Mouse (Mus musculus) yolk sac, embryonic 10.5 days (tissue): Measurements from ENCODE around the gene Gm20388.

ENCODE experiments used
- DNase-seq: peaks from one replicate; pipeline ENCODE4 v3.0.0-alpha.2; 2017; ENCODE audit warnings: low spot score

The Gm20388 gene

DNA sequence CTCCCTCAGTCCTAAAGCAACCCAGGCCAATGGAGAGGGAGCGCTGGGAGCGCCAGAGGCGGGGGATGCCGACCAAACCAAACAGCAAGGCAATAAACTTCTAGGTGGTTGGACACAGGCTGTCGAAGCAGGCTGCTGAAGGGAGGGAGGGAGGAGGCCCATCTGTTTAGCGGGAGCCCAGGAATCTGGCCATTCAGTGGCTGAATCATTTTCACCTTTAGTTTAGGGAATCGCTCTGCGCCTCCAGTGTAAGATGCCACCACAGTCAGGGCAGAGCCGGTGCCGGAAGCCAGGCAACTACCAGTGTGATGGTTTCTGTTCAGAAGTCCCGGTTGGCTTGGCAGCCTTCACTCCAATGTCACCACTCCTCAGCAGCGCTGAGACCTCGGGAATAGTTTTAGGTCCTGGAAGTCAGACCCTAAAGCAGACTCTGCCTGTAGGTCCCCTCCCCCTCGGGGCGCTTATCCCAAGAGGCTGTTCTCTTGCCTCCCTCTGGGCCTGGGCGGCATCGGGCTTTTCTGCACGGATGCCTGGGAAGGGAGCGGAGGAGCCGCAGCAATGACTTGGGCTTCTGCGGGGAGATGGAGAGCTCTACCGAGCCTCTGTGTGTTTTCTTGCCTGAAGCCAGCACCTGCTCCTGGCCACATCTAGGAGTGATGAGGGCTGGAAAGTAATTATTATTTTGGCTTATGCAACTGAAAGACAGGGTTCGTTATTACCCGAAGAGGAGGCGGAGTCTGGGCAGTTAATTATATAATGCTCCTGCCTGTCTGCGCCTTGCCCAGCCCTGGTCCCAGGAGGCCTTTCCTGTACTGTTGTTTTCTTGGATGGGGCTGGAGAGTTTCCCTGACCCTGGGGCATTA is 1821.1 kb downstream of the Gm20388 start:
- DNase-seq, result no peak

DNA sequence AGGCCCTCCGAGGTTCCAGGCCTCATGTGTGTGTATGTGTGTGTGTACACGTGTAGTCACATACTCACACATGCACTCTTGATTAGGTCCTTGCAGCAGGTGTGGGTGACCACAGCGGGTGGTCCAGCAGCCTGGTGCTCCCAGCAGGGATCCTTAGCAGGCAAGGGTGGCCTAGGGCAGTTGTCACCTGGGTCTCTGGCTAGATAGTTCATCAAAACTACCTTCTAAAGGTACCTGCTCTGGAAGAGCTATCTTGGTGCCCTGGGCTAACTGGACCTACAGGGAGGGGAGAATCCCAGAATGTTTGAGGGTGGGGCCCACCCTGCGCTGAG is 1821.7 kb downstream of the Gm20388 start:
- no peak for DNase-seq

DNA sequence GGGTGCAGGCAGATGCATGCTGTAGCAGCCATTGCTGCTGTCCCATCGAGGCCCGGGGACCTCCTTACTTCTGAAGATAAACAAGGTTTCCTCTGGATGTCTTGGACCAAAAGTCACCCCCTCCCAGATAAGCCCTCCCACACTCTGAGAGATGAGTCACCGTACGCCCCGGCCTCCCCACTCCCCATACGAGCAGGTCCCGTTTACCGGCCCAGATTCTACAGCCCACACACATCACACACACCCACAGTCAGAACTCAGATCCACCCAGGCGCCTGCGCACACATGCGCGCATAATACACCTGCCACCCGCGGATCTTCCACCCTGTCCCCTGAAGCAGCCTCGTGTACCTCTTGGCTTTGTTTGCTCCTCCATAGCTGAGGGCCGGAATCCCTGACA is 1823.6 kb downstream of the Gm20388 start:
- DNase-seq, result no peak

DNA sequence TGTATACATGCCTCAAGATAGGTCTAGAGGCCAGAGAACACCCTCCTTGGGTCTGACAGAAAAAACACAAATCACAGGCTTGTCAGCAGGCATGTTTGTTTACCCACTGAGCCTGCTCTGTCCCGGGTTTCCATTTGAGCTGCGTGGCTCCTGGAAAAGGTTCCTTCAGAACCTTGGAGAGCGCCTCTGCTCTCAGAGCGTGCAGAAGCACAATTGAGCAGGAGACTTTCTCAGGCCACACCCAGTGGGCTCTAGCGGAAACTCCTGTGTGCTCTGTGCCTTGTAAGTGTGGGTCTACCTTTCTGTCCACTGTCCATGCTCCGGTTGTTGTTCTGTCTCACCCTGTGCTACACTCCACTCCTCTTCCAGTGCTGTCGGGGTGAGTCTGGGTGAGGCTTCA is 1825.6 kb downstream of the Gm20388 start:
- DNase-seq, result peak; percentile 47

DNA sequence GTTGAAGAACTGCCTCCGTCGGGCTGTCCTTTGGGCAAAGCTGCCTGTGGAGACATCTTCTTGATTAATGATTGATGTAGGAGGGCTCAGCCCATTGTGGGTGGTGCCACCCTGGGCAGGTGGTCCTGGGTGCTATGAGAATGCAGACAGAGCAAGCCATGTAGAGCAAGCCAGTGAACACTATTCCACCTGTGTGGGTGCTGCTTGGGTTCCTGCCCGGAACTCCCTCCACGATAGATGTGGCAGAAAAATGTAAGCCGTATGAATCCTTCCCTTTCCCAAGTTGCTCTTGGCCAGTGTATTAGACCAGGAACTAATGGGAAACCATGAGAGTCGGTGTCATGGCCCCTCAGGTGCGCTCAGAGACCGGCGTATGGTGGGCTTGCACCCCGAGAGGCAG is 1830.1 kb downstream of the Gm20388 start:
- DNase-seq, result no peak

DNA sequence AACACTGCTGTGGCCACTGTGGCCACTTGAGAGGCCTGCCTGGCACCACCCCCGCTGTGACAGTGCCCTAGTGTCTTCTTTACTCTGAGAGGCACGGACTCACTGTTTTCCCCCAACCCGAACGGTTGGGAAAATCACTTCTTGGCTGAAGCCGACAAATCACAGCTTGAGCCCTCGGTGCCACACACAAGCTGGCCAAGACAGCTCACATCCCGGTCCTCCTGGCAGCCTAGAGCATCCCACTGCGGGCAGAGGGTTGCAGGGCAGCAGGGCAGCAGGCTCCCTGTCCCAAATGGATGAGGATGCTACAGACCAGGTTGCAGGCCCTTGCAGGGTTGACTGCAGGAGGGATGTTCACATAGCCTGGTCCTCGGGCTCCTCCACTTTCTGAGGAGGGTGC is 1838.9 kb downstream of the Gm20388 start:
- DNase-seq, result no peak

DNA sequence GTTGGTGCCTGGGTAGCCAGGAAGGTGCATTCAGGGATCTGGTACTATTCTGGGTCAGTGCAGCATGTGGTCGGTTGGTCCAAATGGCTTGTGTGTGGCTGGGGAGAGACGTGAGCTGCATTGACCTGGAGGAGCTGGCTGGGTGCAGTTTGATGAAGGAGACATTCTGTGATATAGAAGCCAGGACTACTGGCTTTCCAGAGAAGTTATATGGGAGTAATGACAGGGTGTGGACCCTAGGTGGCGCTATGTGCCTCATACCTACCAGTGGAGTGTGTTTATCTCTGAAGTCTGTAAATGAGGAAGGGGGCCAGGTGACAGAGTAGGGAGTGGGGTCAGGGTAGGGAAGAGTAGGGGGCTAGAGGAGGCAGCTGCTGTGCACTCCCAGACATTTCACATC is 1839.9 kb downstream of the Gm20388 start:
- DNase-seq, result no peak

DNA sequence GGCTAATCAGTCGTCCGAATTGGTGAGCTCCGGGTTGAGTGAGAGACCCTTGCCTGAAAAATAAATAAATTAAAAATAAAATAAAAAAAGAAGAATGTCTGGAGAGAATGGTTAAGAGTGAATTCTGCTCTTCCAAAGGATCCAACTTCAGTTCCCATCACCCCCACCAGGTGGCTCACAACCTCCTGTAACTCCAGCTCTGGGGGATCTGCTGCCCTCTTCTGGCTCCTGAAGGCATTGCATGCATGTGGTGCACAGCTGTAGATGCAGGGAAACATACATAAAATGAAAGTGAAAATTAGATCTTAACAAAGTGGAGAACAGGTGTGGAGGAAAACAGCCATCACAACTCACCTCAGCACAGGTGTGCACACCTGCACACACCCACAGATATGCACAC is 1840.8 kb downstream of the Gm20388 start:
- no peak for DNase-seq

DNA sequence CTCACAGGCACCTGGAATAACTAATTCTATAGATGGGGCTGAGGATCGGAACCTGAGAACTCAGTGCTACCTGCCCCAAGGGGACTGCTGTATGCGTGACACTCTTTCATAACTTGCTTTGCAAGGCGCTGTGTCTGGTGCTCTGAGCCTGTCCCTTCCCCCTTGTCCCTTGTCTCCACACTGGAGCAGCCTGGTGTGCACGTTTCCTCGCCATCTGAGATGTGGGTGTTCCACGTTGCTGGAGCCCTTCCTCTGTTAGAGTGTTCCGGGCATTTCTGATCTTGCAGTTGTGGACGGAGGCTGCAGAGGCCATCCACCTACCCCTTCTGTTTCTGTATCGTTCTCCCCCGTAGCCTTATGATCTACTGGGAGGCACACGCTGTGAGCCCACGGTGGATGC is 1847.8 kb downstream of the Gm20388 start:
- DNase-seq, result no peak

DNA sequence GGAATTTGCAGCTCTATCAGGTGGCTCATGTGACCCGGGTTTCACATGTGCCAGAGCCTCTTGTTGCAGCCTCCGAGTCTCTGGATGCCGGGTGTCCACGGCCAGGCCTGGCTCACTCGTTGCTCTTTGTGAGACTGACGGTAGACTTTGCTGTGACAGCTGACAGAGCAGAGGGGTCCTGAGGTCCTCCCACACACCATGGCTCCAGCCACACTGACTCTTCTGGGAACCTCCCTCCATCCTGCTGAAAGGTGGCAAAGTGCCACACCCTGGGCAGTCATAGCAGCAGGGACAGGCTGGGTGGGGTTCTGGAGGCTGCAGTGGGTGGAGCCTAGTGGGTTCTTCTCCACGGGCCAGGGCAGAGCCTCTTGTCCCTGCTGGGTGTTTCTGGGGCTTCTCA is 1849.8 kb downstream of the Gm20388 start:
- no peak for DNase-seq

DNA sequence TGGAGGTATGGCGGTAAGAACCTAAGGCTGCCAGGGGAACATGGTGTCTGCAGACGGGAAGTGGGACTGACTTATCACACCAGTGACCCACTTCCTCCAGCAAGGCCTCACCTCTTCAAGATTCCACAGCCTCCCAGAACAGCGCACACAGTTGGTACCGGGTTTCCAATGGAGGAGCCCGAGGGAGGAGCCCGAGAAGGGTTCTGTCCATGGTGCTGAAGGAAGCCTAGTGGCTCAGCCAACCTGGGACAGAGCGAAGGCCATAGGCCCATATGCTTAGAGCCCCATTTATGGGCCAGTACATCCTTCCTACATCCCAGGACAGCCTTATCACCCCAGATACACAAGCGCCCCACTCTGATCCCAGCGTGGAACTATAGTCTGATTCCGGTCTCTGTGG is 1850.8 kb downstream of the Gm20388 start:
- DNase-seq, result peak; percentile 57

DNA sequence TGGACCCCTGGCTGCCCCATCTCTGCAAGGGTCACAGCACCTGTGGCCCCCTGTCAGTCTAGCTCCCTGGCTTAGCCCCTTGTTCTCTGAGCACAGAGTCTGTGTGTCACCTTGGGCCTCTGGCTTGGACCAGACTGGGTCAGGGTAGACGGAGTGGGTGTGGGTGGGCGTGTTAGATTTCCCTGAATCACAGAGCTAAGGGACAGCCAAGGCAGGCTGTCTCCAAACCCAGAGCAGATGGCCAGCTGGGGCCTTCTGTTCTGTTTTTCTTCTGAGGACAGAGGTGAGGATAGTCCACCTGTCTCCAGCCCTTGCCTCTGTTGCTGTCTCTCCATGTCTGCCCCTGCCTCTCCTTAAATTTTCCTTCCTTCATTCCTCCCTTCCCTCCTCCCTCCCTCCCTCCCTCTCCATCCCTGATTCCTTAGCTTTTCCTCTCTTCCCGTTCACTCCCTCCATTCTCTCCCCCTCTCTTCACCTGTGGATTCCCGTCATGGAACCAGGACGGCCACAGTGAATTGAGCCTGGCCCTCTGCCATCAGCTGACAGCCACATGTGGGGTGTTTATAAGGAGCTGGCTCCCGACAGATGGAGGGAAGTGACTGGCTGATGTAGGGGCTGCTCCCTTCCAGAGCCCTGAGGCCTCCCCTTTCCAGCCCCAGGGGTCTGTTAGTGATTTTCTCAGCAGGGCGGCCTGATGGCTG is 1852.5 kb downstream of the Gm20388 start:
- no peak for DNase-seq

DNA sequence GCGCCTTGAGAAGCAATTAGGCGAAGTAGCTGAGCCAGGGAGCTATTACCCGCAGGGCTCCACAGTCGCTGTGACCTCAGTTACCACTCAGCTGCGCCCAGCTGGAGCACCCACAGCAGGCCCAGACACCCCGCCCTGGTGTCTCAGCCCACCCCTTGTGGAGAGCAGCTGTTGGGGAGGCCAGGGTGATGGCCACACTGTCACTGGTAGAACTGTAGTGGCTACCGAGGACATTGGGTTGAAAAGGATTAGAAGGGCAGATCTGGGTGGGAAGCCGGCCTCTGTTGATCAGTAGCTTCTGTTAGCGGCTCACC is 1853.0 kb downstream of the Gm20388 start:
- DNase-seq, result no peak

DNA sequence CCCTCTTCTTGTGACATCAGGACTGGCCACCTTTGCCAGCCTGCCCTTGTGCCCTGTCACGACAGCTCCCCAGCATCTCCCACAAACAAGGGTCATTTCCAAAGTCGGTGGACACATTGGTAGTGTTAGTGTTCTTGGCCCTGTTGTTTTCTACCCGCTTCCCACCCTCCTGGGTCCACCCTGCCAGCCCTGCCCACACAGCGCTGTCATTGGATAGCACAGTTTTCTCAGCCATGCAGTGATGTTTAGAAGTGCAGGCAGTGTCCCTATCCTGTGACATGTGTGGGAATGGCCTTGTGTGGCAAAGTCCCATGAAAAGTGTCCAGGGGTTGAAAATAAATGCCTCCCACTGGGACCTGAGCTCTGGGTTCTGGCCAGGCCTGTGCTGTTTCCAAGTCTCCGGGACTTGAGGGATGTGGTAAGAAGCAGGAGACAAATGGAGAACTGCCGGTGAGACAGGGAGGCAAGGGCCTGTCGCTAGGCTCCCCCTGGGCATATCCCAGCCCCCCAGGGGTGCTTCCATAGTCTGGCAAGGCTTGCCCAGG is 1855.0 kb downstream of the Gm20388 start:
- DNase-seq, result no peak

DNA sequence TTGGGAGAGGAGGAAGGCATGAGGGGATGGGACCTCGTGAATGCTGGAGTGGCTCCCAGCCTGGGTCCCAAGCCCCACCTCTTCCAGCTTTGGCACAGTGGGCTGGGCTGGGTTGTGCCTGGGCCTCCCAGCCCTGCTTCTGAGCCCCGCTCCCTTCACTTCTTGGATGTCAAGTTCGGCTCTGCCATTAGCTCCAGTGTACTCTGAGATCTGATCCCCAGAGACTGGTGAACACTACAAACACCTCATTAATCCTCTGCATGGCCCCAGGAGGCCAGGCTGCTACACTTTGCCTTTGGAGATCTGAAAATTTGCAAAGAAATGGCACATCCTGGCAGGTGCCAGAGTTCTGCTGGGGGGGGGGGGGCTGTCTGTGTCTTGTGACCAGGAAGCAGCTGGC is 1858.5 kb downstream of the Gm20388 start:
- DNase-seq, result no peak

DNA sequence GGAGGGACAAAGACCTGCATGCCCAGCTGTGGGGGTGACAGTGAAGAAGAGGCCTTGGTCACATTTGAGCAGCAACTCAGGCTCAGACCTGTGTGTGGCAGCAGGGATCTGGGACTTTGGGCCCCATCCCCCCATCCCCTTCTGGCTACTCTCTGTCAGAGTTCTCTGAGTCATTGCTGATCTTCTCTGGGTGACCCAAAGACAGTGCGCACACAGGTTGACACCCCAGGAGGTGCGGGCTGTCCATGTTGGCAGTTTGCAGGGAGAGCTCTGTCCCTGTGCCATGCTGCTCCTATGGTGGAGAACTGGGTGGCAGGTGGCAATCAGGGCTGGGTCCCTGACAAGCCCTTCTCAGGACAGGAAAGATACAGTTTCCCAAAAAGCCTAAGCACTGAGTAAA is 1859.0 kb downstream of the Gm20388 start:
- no peak for DNase-seq

DNA sequence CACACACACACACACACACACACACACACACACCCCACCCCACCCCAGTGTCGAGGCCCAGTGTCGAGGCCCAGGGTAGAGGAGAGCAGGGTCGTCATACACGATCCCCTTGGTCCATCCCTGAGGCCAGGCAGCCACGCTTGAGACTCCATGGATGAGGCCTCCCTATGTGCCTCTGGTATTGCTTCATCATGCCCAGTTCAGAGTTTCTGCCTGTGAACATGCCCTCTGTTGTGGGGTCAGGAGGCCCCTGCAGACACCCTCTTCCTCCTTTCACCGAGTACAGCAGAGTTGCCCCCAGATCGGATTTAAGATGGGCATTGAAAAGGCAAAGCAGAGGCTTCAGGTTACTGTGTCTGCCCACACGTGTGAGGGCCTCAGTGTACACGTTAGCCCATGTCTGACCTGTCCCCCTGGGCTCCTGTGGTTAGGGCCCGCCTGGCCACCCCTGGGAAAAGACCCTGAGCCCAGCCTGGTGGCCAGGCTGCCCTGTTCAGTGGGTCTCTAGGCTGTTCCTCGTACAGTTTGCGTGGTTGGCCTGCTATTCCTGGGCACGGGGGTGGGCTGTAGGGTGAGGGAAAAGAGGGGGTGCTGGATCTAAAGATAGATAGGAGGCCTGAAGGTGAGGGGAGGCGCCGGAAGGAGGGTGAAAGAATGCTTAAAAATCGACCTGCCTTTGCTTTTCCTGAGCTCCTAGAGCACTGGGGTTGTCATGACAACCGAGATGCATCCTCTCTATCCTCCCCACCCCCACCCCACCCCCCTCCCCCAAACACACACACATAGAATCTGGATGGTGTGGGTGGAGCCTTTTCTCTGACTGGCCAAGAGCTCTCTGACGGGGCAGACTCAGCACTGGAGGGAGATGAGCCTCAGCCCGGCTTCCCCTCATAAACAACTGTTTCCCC is 1860.5 kb downstream of the Gm20388 start:
- DNase-seq, result no peak

DNA sequence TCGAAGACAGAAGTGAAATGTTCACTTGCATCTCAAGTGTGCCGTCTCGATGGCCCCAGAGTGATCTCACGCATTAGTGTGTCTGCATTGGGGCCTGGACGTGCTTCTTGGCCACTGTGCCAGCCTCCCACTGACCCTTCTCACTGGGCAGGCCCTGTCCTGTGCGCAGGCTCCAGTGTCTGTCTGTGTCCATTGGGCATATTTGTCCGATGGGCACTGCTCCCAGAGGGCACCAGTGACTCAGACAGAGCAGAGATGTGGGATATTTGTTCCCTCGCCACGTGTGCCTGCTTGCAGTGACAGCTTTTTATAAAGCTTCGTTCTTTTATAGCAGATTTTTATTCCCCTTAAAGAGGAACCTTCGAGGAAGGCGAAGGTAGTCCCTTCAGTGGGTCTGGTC is 1863.2 kb downstream of the Gm20388 start:
- DNase-seq, result no peak

DNA sequence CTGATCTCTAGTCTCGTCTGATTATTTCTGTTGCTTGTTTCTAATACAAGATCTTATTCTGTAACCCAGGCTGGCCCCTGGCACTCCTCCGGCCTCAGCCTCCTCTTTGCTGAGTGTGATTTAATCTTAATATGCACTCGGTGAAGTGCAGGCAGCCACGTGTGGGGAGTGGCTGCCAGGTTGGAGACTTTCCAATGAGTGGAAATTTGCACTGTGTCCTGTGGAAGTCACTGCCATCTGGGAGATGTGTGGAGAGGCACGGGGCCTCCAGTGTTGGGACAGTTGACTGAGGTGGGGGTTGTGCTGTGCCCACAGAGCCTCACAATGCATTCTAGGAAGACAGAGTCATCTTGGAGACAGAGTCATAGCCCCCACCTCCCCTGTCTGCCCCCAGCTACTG is 1871.9 kb downstream of the Gm20388 start:
- no peak for DNase-seq

DNA sequence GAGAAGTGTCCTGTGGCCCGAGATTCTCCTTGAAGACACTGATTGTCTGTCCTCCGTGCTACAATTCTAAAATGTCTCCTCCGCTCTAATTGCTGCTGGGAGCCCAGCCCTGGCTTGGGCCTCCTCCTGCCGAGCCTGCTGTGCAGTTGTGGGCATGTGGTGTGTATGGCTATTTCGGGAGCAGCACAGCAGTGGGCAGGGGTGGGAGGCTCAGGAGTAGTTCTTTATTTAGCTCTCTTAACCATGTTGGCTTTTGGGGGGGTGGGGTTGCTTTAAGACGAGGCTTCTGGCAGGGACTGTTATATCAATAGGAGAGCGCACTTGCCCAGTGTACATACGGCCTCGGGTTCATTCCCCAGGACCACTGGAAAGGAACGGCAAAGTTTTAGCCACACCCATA is 1875.9 kb downstream of the Gm20388 start:
- no peak for DNase-seq

DNA sequence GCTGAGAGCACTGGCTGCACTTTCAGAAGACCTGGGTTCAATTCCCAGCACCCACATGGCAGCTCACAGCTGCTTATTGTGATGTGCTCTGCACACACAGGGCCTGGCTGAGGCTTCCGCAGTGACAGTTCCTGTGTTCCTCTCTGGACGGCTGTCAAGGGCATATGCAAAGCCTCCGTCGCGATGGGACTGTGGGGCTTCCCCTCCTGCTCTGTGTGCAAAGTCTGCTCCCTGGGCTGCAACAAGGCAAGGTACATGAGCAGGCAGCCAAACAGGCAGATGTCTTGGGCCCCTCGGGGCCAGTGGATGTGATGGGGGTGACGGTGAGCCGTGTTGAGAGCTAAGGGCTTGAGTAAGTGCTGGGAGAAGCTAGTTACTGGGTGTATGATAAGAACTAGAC is 1878.1 kb downstream of the Gm20388 start:
- no peak for DNase-seq

DNA sequence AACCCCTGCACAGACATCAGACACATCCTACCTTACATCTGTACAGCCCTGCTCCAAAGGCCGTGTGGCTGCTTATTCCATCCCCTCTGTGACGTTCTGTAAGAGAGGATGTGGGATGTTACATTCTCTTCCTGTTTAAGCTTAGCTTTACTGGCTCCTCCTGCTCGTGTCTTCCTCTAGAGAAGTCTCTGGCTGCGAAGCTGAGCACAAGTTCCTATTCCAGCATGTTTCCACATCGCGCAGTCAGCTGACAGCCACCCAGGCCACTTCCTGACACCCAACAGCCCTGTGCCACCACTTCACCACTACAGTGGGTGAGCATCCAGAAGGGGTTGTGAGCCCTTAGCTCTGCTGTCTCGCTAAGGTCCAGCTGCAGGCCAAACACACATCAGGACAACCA is 1881.5 kb downstream of the Gm20388 start:
- DNase-seq, result no peak

DNA sequence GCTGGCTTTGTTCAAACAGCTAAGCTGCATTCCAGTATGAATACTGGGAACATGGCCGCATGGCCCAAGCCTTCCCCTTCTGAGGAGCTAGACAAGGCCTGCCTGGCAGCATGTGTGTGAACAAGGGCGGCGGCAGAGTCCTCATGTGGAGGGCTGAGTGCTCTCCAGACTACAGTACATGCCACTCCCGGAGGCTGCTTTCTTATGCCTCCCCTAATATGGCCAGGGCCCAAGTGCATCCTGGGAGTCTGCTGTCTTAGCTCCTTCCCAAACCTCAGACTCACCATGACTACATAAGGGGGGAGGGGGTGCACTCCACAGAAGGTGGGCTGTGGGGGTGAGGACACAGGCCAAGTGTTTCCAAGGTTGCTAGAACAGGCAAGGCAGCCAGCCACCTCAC is 1882.0 kb downstream of the Gm20388 start:
- no peak for DNase-seq
